Mouse (Mus musculus) ES-E14 (cell line): ENCODE measurements at regions not wholly inside any gene's neighbourhood (a gene's known extent, or its start where the extent isn't known, plus 50 kb on each side); places are given as distances from the start of the nearest gene placed in this dataset.

Experiments used
- DNase-seq: peaks from one replicate; pipeline ENCODE4 v3.0.0-alpha.2; 2013; ENCODE audit warnings: low read depth, low spot score
- H3K27ac ChIP-seq: 2 replicates; pipeline ENCODE4 v1.5.1; 2012; ENCODE audit warnings: low read depth, mild to moderate bottlenecking, low read length, moderate library complexity, mixed read lengths; ENCODE audit not compliant: poor library complexity, insufficient read depth, severe bottlenecking
- H3K36me3 ChIP-seq: 2 replicates; pipeline ENCODE4 v1.6.1; 2012; ENCODE audit warnings: mild to moderate bottlenecking, low read length, moderate library complexity, mixed read lengths; ENCODE audit not compliant: control insufficient read depth, poor library complexity, insufficient read depth, severe bottlenecking
- H3K4me1 ChIP-seq, 2 experiments: fragments of 150-350 bp in 1 of 2; sonication (generic) in 1 of 2; 2 replicates each; pipeline ENCODE4 v1.6.1; 2012; ENCODE audit warnings: low read length in 2 of 2, mild to moderate bottlenecking in 1 of 2, mixed read lengths in 1 of 2; ENCODE audit not compliant: control insufficient read depth in 2 of 2, insufficient read depth in 2 of 2, poor library complexity in 1 of 2
- H3K4me3 ChIP-seq, 2 experiments: fragments of 150-350 bp in 1 of 2; sonication (generic) in 1 of 2; 2 replicates each; pipeline ENCODE4 v1.5.1; 2012; ENCODE audit warnings: low read length in 2 of 2, low read depth in 1 of 2, mild to moderate bottlenecking in 1 of 2, mixed read lengths in 1 of 2; ENCODE audit not compliant: insufficient read depth in 1 of 2, poor library complexity in 1 of 2, severe bottlenecking in 1 of 2
- H3K9ac ChIP-seq: 2 replicates; pipeline ENCODE4 v1.6.1; 2012; ENCODE audit warnings: low read depth, mild to moderate bottlenecking, low read length, mixed read lengths; ENCODE audit not compliant: poor library complexity, insufficient read depth, severe bottlenecking
- H3K9me3 ChIP-seq: fragments of 150-350 bp; sonication (generic); 2 replicates; pipeline ENCODE4 v1.6.1; 2012; ENCODE audit warnings: low read depth, mild to moderate bottlenecking, low read length; ENCODE audit not compliant: control insufficient read depth, insufficient read depth
- CHD2 ChIP-seq: IDR thresholded peaks from 2 replicates; pipeline ENCODE4 v1.6.1; 2014; ENCODE audit warnings: mild to moderate bottlenecking, low read depth, low read length, inconsistent platforms
- HCFC1 ChIP-seq: IDR thresholded peaks from 2 replicates; pipeline ENCODE4 v1.6.1; 2012; ENCODE audit warnings: low read length, inconsistent platforms, borderline replicate concordance; ENCODE audit not compliant: insufficient read depth
- MAFK ChIP-seq: IDR thresholded peaks from 2 replicates; pipeline ENCODE4 v1.6.1; 2014; ENCODE audit warnings: mild to moderate bottlenecking, low read depth, low read length, inconsistent platforms; ENCODE audit not compliant: insufficient read depth
- ZC3H11A ChIP-seq: IDR thresholded peaks from 2 replicates; pipeline ENCODE4 v1.6.1; 2012; ENCODE audit warnings: low read depth, mild to moderate bottlenecking, inconsistent platforms, low read length, borderline replicate concordance
- ZNF384 ChIP-seq: IDR thresholded peaks from 2 replicates; pipeline ENCODE4 v1.6.1; 2012; ENCODE audit warnings: low read depth, low read length, inconsistent platforms
- in situ Hi-C, 2 experiments: fragments of 600-800 bp; cut with MboI; formaldehyde crosslinking; loops; one replicate each; pipeline ENCODE4 v1.15.1; 2025; ENCODE audit warnings: low sequenced_read_pairs in 2 of 2, inconsistent platforms in 1 of 2; ENCODE audit not compliant: unreplicated experiment in 2 of 2

DNA sequence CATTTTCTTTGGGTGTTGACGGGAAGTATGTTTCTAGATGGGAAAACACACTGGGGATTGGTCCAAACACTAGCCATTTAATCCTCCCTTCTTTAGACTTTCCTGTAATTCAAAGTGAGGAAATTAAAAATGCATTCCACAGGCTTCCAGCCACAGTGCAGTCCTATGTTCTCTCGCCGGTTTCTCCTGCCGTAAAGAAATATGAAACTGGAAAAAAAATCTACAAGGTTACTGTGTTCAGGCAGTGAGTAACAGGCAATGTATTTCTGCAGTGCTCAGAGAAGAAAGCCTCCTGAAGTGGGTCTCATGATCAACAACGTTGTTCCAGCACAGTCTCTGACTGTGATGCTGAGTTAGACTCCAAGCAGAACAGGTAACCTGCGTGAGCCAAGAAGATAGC, 763.0 kb upstream of the Lrrc6 start:
- H3K4me1 ChIP-seq, result no peaks in the 10 kb centered on the region
- H3K36me3 ChIP-seq, result no peaks in the 10 kb centered on the region
- no peak overlapping the region for H3K9ac ChIP-seq
- no peak overlapping the region for H3K4me3 ChIP-seq
- H3K9me3 ChIP-seq, result no peaks in the 10 kb centered on the region
- H3K27ac ChIP-seq, result no peak overlapping the region
- in situ Hi-C loops, result no loop called here
- TF ChIP-seq MAFK (no peak), HCFC1 (no peak), CHD2 (no peak), ZNF384 (no peak), ZC3H11A (no peak)
- no peak for DNase-seq

- Histone ChIP-seq H3K27ac (no peak overlapping the region), H3K4me3 (no peak overlapping the region), H3K9me3 (no peaks in the 10 kb centered on the region), H3K9ac (no peak overlapping the region), H3K4me1 (no peaks in the 10 kb centered on the region), H3K36me3 (no peaks in the 10 kb centered on the region)
- in situ Hi-C loops, result no loop called here
- TF ChIP-seq MAFK (no peak), ZNF384 (no peak), ZC3H11A (no peak), CHD2 (no peak), HCFC1 (no peak)
- DNase-seq, result no peak
Observed at GRCm38 (mm10) chr15:67263313-67263712, 762.6 kb upstream of the Lrrc6 start.

DNA sequence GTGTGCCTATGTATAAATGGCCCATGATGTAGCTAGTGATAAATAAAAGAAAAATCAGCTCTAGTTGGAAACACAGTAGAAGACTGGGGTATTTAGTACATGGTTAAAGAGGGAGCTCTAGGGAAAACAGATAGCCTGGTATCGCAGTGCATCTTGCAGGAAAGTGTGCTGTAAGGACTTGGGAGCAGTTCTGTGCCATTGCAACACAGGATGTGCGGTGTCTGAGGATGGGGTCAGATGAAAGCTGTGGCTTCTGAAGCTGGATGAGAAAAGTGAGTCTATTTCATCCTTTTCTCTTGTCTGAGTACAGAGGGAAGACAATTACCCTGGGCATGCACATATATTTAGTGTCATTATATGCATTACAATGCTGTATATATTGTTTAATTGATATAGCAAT, 761.6 kb upstream of the Lrrc6 start:
- no peak overlapping the region for H3K27ac ChIP-seq
- no peak overlapping the region for H3K9ac ChIP-seq
- H3K4me3 ChIP-seq, result no peak overlapping the region
- H3K36me3 ChIP-seq, result no peaks in the 10 kb centered on the region
- no peaks in the 10 kb centered on the region for H3K4me1 ChIP-seq
- TF ChIP-seq MAFK, result no peak
- TF ChIP-seq ZNF384, result no peak
- TF ChIP-seq ZC3H11A, result no peak
- TF ChIP-seq HCFC1, result no peak
- no peak for TF ChIP-seq CHD2
- DNase-seq, result no peak
- in situ Hi-C loops, result no loop called here
- H3K9me3 ChIP-seq, result no peaks in the 10 kb centered on the region

GRCm38 (mm10) chr15:67260666-67261065, 760.0 kb upstream of the Lrrc6 start:
- in situ Hi-C loops, result no loop called here
- TF ChIP-seq ZC3H11A (no peak), MAFK (no peak), CHD2 (no peak), HCFC1 (no peak), ZNF384 (no peak)

DNA sequence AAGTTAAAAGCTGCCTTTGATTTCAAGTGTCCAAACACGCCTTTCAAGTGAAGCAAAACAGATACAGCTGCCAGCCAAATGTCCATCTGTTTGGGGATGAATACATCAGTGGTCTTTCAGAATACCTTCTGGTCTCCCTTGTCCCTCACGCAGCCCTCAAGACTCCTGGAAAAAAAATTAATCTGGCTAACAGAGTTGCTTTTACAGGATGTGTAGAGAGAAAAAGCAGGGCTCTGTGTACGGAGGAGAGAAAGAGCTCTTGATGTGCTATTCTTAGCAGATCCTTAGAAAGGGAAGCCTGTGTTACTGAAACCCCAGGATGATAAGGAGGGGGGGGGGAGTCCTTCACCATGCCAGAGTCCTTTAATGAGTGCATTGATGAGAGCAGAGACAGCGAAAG, 748.4 kb upstream of the Lrrc6 start:
- DNase-seq, result no peak
- in situ Hi-C loops, result no loop called here
- no peaks in the 10 kb centered on the region for H3K4me1 ChIP-seq
- no peak overlapping the region for H3K9ac ChIP-seq
- H3K4me3 ChIP-seq, result no peak overlapping the region
- H3K36me3 ChIP-seq, result no peaks in the 10 kb centered on the region
- no peaks in the 10 kb centered on the region for H3K9me3 ChIP-seq
- TF ChIP-seq ZNF384 (no peak), ZC3H11A (no peak), MAFK (no peak), CHD2 (no peak), HCFC1 (no peak)
- no peak overlapping the region for H3K27ac ChIP-seq

More at GRCm38 (mm10) chr15:67260666-67261065, 760.0 kb upstream of the Lrrc6 start:
- Histone ChIP-seq H3K36me3 (no peaks in the 10 kb centered on the region), H3K9me3 (no peaks in the 10 kb centered on the region), H3K4me3 (no peak overlapping the region), H3K9ac (no peak overlapping the region), H3K27ac (no peak overlapping the region), H3K4me1 (no peaks in the 10 kb centered on the region)
- DNase-seq, result no peak
